Mouse (Mus musculus) kidney, adult 8-10 months (tissue): ENCODE results near the gene Cand2.

Experiments
- DNase-seq, 2 experiments: peaks; one replicate each; pipeline ENCODE4 v3.0.0; 2022

The Cand2 gene

GRCm38 (mm10) chr6:115775838-115776237 is 1.5 kb downstream of the Cand2 start:
- no peak for DNase-seq

- DNase-seq = no peak
Measured at GRCm38 (mm10) chr6:115776363-115776762, 2.0 kb downstream of the Cand2 start.

GRCm38 (mm10) chr6:115782781-115783180 is 8.4 kb downstream of the Cand2 start:
- DNase-seq = no peak

- no peak for DNase-seq
Measured at GRCm38 (mm10) chr6:115791016-115791415, 16.7 kb downstream of the Cand2 start.

- peak; percentile 63 to 70 for DNase-seq
Measured at GRCm38 (mm10) chr6:115791842-115792686, 17.7 kb downstream of the Cand2 start.

- peak in 1 of 2 experiments; percentile 48 for DNase-seq
Measured at GRCm38 (mm10) chr6:115792691-115793215, 18.4 kb downstream of the Cand2 start.

- no peak for DNase-seq
Measured at GRCm38 (mm10) chr6:115801811-115802210, 27.5 kb downstream of the Cand2 start.

GRCm38 (mm10) chr6:115803541-115804382 is 29.4 kb downstream of the Cand2 start:
- DNase-seq = peak; percentile 73 to 87

- no peak for DNase-seq
Measured at GRCm38 (mm10) chr6:115804432-115805192, 30.3 kb downstream of the Cand2 start.

- DNase-seq = no peak
Measured at GRCm38 (mm10) chr6:115807464-115808195, 33.3 kb downstream of the Cand2 start.

- no peak for DNase-seq
Measured at GRCm38 (mm10) chr6:115808196-115808487, 33.8 kb downstream of the Cand2 start.

GRCm38 (mm10) chr6:115808488-115809231 is 34.3 kb downstream of the Cand2 start, which contains the start of gene Rpl32:
Rpl32 (minus strand) TSS chr6:115808747.
- DNase-seq = peak; percentile 89

- no peak for DNase-seq
Measured at GRCm38 (mm10) chr6:115811606-115812005, 37.3 kb downstream of the Cand2 start.

GRCm38 (mm10) chr6:115814104-115814503 is 39.8 kb downstream of the Cand2 start:
- DNase-seq = peak; percentile 45 to 65

GRCm38 (mm10) chr6:115815041-115815440 is 40.7 kb downstream of the Cand2 start:
- DNase-seq = no peak

- DNase-seq = no peak
Measured at GRCm38 (mm10) chr6:115818129-115818528, 43.8 kb downstream of the Cand2 start.

GRCm38 (mm10) chr6:115821216-115821993 is 47.1 kb downstream of the Cand2 start:
- DNase-seq = no peak

GRCm38 (mm10) chr6:115823850-115824464 is 49.6 kb downstream of the Cand2 start:
- DNase-seq = peak; percentile 46 to 76

- DNase-seq = no peak
Measured at GRCm38 (mm10) chr6:115830779-115831601, 56.7 kb downstream of the Cand2 start.
